Mouse (Mus musculus): Measurements from ENCODE around the gene Fbxo17. TPM values are rescaled to one million over a fixed set of nuclear protein-coding genes. Genes with fewer than 3 reads are reported as not detected.

Fbxo17 gene
- polyA plus RNA-seq, 1 experiment from 2014 or later = 3.3 TPM

- Histone ChIP-seq H3K4me3 (replicated peaks) (no peak overlapping the region), H3K9me3 (no peaks in the 10 kb centered on the region), H3K9ac (replicated peaks) (no peak overlapping the region), H3K4me2 (replicated peaks) (no peak overlapping the region), H3K36me3 (no peaks in the 10 kb centered on the region), H3K27me3 (0 out of 2 replicates have a peak, but pooled peaks cover 9% of the 10 kb centered on the region), H3K27ac (no peak overlapping the region), H3K4me1 (replicated peaks) (peaks cover 10% of the 10 kb centered on the region; the same call in 1 of the 2 replicates)
- no peak for ATAC-seq
- WGBS = 90% methylated on average over 2 of the region's 2 CpGs
Observed at GRCm38 (mm10) chr7:28719650-28720049, 3.0 kb downstream of the Fbxo17 start.

- no peaks in the 10 kb centered on the region for H3K9me3 ChIP-seq
- no peak for ATAC-seq
Observed at GRCm38 (mm10) chr7:28720753-28721537, 4.3 kb downstream of the Fbxo17 start.

GRCm38 (mm10) chr7:28722079-28722478 lies 5.5 kb downstream of the Fbxo17 start:
- 94% methylated on average over 7 of the region's 7 CpGs for WGBS

More at GRCm38 (mm10) chr7:28720753-28721537, 4.3 kb downstream of the Fbxo17 start:
- no peak overlapping the region for H3K4me2 ChIP-seq (replicated peaks)
- WGBS = 81% methylated on average over 3 of the region's 3 CpGs
- 0 out of 2 replicates have a peak, but pooled peaks cover 4% of the 10 kb centered on the region for H3K27me3 ChIP-seq
- H3K4me3 ChIP-seq (replicated peaks) = no peak overlapping the region
- no peak overlapping the region for H3K9ac ChIP-seq (replicated peaks)
- H3K4me1 ChIP-seq (replicated peaks) = peaks cover 10% of the 10 kb centered on the region; the same call in 1 of the 2 replicates
- H3K36me3 ChIP-seq = no peaks in the 10 kb centered on the region
- H3K27ac ChIP-seq = no peak overlapping the region

GRCm38 (mm10) chr7:28724613-28725012 lies 8.0 kb downstream of the Fbxo17 start:
- no peaks in the 10 kb centered on the region for H3K36me3 ChIP-seq
- no peak overlapping the region for H3K9ac ChIP-seq (replicated peaks)
- H3K4me3 ChIP-seq (replicated peaks) = no peak overlapping the region
- no peak overlapping the region for H3K27ac ChIP-seq
- WGBS = 93% methylated on average over 2 of the region's 2 CpGs
- H3K27me3 ChIP-seq = no peaks in the 10 kb centered on the region
- ATAC-seq = no peak
- H3K9me3 ChIP-seq = no peaks in the 10 kb centered on the region
- no peak overlapping the region for H3K4me2 ChIP-seq (replicated peaks)
- 0 out of 2 replicates have a peak, but pooled peaks cover 4% of the 10 kb centered on the region for H3K4me1 ChIP-seq (replicated peaks)

More at GRCm38 (mm10) chr7:28722079-28722478, 5.5 kb downstream of the Fbxo17 start:
- no peak for ATAC-seq
- H3K36me3 ChIP-seq = no peaks in the 10 kb centered on the region
- no peak overlapping the region for H3K4me3 ChIP-seq (replicated peaks)
- 0 out of 2 replicates have a peak, but pooled peaks cover 4% of the 10 kb centered on the region for H3K27me3 ChIP-seq
- no peak overlapping the region for H3K4me2 ChIP-seq (replicated peaks)
- 0 out of 2 replicates have a peak, but pooled peaks cover 4% of the 10 kb centered on the region for H3K4me1 ChIP-seq (replicated peaks)
- no peak overlapping the region for H3K9ac ChIP-seq (replicated peaks)
- H3K9me3 ChIP-seq = no peaks in the 10 kb centered on the region
- H3K27ac ChIP-seq = no peak overlapping the region

GRCm38 (mm10) chr7:28726600-28726999 lies 10.0 kb downstream of the Fbxo17 start:
- no peak overlapping the region for H3K27ac ChIP-seq
- H3K9me3 ChIP-seq = no peaks in the 10 kb centered on the region
- H3K27me3 ChIP-seq = peaks cover under 1% of the 10 kb centered on the region
- H3K4me3 ChIP-seq (replicated peaks) = no peak overlapping the region
- H3K9ac ChIP-seq (replicated peaks) = no peak overlapping the region
- 7% methylated on average over 14 of the region's 14 CpGs for WGBS
- ATAC-seq = peak; percentile 81
- no peaks in the 10 kb centered on the region for H3K36me3 ChIP-seq
- H3K4me1 ChIP-seq (replicated peaks) = 0 out of 2 replicates have a peak, but pooled peaks cover 4% of the 10 kb centered on the region
- H3K4me2 ChIP-seq (replicated peaks) = peak overlapping the region; percentile 21; the same call in 1 of the 2 replicates

- H3K4me1 ChIP-seq (replicated peaks) = peaks cover 10% of the 10 kb centered on the region
- no peaks in the 10 kb centered on the region for H3K36me3 ChIP-seq
- H3K4me3 ChIP-seq (replicated peaks) = no peak overlapping the region
- no peak overlapping the region for H3K4me2 ChIP-seq (replicated peaks)
- H3K27ac ChIP-seq = no peak overlapping the region
- no peak overlapping the region for H3K9ac ChIP-seq (replicated peaks)
- WGBS = 53% methylated on average over 10 of the region's 10 CpGs
- no peak for ATAC-seq
- H3K9me3 ChIP-seq = no peaks in the 10 kb centered on the region
- H3K27me3 ChIP-seq = peaks cover 13% of the 10 kb centered on the region
Observed at GRCm38 (mm10) chr7:28727649-28728340, 11.2 kb downstream of the Fbxo17 start.

- Histone ChIP-seq H3K4me3 (replicated peaks) (peak overlapping the region; percentile 45), H3K4me2 (replicated peaks) (peak overlapping the region; percentile 64), H3K9ac (replicated peaks) (peak overlapping the region; percentile 57), H3K27me3 (peaks cover 18% of the 10 kb centered on the region), H3K9me3 (no peaks in the 10 kb centered on the region), H3K4me1 (replicated peaks) (peaks cover 11% of the 10 kb centered on the region), H3K27ac (no peak overlapping the region), H3K36me3 (peaks cover 18% of the 10 kb centered on the region)
- 4% methylated on average over 58 of the region's 58 CpGs for WGBS
- peak; percentile 83 for ATAC-seq
Observed at GRCm38 (mm10) chr7:28732341-28733142, 15.9 kb downstream of the Fbxo17 start.

GRCm38 (mm10) chr7:28733211-28733610 lies 16.6 kb downstream of the Fbxo17 start:
- Histone ChIP-seq H3K9me3 (no peaks in the 10 kb centered on the region), H3K4me3 (replicated peaks) (peak overlapping the region; percentile 45), H3K9ac (replicated peaks) (peak overlapping the region; percentile 57; the same call in 1 of the 2 replicates), H3K36me3 (peaks cover 23% of the 10 kb centered on the region), H3K27ac (no peak overlapping the region), H3K4me2 (replicated peaks) (peak overlapping the region; percentile 64), H3K4me1 (replicated peaks) (peaks cover 11% of the 10 kb centered on the region), H3K27me3 (peaks cover 18% of the 10 kb centered on the region)
- ATAC-seq = peak; percentile 19; the same call in 1 of the 2 replicates
- 9% methylated on average over 11 of the region's 11 CpGs for WGBS

GRCm38 (mm10) chr7:28735701-28736100 lies 19.1 kb downstream of the Fbxo17 start:
- Histone ChIP-seq H3K4me3 (replicated peaks) (no peak overlapping the region), H3K27ac (no peak overlapping the region), H3K27me3 (peaks cover 18% of the 10 kb centered on the region), H3K9ac (replicated peaks) (no peak overlapping the region), H3K4me1 (replicated peaks) (peaks cover 12% of the 10 kb centered on the region), H3K4me2 (replicated peaks) (no peak overlapping the region), H3K9me3 (no peaks in the 10 kb centered on the region), H3K36me3 (peaks cover 40% of the 10 kb centered on the region)
- ATAC-seq = no peak
- 86% methylated on average over 6 of the region's 6 CpGs for WGBS

GRCm38 (mm10) chr7:28739829-28740228 lies 23.2 kb downstream of the Fbxo17 start:
- Histone ChIP-seq H3K9me3 (no peaks in the 10 kb centered on the region), H3K36me3 (peaks cover 46% of the 10 kb centered on the region), H3K4me1 (replicated peaks) (peaks cover 14% of the 10 kb centered on the region), H3K27me3 (no peaks in the 10 kb centered on the region), H3K4me3 (replicated peaks) (no peak overlapping the region), H3K9ac (replicated peaks) (no peak overlapping the region), H3K27ac (no peak overlapping the region), H3K4me2 (replicated peaks) (no peak overlapping the region)
- WGBS = 96% methylated on average over 21 of the region's 21 CpGs
- no peak for ATAC-seq

GRCm38 (mm10) chr7:28740949-28741348 lies 24.3 kb downstream of the Fbxo17 start:
- H3K4me1 ChIP-seq (replicated peaks) = peaks cover 14% of the 10 kb centered on the region
- peak overlapping the region; percentile 86 for H3K4me2 ChIP-seq (replicated peaks)
- no peaks in the 10 kb centered on the region for H3K9me3 ChIP-seq
- peak overlapping the region; percentile 67 for H3K4me3 ChIP-seq (replicated peaks)
- H3K27ac ChIP-seq = peak overlapping the region; percentile 63
- no peak for ATAC-seq
- H3K36me3 ChIP-seq = peaks cover 47% of the 10 kb centered on the region
- peak overlapping the region; percentile 88 for H3K9ac ChIP-seq (replicated peaks)
- no peaks in the 10 kb centered on the region for H3K27me3 ChIP-seq
- WGBS = 42% methylated on average over 9 of the region's 9 CpGs
